Mouse (Mus musculus): ENCODE measurements around the gene Tmem150c.

The Tmem150c gene

DNA sequence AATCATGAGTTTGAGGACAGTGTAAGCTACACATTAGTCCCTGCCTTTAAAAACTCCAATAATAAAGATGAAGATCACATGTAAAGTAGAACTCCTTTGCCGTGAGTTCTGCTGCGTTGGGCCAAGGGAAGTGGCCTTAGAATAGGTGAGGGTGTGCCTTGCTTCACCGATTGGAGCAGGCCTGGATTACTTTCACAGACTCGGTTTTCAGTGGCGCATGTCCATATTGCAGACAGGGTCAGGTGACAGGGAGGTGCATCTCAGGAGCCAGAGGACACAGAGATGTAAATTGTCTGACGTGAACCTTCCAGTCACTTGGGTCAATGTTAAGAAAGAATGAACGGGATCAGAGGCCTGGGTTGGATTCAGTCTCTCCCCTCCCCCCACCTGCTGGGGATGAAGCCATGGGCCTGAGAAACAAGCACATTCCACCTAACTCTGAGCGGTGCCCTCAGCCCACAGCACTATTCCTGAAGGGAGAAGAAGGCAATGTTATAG, 112.4 kb downstream of the Tmem150c start:
- DNase-seq, result no peak

GRCm38 (mm10) chr5:100046096-100046495, 113.5 kb downstream of the Tmem150c start:
- DNase-seq, result no peak

DNA sequence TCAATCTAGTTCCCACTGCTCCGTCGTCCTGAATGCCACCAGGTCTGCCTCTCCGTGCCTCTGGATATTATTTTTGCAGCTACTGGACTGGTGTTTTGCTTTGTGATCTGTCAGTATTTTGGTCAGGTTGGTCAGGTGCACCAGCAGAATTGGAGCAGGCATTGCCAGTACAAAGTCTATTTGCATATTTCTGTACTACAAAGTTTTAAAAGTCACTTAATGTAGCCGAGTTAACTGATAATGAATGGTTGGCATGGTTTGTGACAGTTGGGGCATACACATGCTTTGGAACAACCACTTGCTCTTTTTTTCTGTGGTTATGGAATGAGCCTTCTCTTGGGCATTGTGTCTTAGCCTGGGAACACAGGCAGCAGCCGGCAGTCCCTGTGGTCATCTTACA, 115.0 kb downstream of the Tmem150c start:
- DNase-seq, result peak; percentile 32 to 53

GRCm38 (mm10) chr5:100044030-100044429, 115.6 kb downstream of the Tmem150c start:
- DNase-seq, result no peak

DNA sequence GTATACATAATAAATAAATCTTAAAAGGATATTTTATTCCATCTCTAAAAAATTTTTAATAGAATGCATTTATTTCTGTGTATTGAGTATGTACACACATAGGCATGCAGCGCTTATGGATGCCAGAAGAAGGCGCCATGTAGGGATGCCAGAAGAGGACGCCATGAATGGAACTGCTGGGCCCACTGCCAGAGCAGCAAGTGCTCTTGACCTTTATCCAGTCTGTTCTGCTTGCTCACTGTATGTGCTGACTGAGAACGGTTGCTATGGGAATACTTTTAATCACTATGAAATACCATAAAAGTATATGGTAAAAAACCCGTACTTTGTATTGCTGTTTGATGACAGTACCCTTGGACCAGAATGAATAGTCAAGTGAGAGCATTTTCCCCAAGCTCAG, 116.2 kb downstream of the Tmem150c start:
- DNase-seq, result peak; percentile 69 to 75

DNA sequence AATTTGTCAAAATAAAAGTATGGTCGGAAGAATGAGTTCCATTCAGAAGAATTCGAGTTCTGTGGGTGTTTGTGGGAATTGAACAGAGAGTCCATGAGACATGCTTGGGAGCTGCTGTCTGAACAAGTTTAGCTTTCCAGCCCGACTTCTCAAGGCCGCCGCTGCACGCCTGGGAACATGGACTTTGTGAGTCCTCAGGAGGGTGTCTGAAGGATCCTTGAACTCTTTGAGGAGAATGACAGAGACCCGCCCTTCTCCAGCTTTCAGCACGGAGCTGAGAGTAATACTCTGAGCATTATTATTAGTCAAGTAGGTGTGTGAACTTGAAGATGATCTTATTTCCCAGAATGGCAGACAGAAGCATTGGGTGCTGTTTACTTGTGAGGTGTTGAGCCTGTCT, 117.1 kb downstream of the Tmem150c start:
- DNase-seq, result peak in 1 of 2 experiments; percentile 22

- DNase-seq, result no peak
These were observed 118.3 kb downstream of the Tmem150c start for GRCm38 (mm10) chr5:100041272-100041671.

GRCm38 (mm10) chr5:100040281-100040784, 119.3 kb downstream of the Tmem150c start:
- DNase-seq, result peak in 1 of 2 experiments; percentile 28

DNA sequence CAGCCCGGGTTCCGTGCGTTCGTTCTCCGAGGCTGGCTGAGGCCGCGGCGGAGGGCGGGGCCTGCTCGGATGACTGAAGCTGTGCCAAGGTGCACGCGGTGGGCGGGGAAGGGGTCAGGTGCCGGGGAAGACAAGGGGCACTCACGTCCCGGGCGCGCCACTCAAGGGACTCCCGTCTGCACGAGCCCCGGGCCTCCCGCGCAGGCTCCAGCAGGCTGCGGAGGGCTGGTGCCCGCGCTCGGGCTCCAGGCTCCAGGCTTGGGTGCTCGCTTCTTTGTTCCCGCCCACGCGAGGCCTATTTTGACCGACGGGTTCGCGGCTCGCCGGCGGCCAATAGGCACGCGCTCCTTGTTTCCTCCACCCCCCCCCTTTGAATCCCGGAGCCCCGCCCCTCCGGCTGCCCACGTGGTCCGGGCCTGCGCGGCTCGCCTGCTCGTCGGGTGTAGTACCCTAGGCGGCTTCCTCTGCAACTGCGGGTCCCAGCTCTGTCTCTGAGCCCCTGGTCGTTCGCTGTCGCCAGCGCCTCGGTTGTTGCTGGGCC, 119.9 kb downstream of the Tmem150c start, which contains the start of the genes Hnrnpdl and Enoph1:
Gene Hnrnpdl, minus strand, starts transcription at position 63 of the 541 bp plus-strand sequence.
Gene Enoph1, plus strand, starts transcription at position 384 of the 541 bp plus-strand sequence.
- peak; percentile 89 to 93 for DNase-seq

- peak; percentile 96 for DNase-seq
These were observed 120.7 kb downstream of the Tmem150c start for GRCm38 (mm10) chr5:100038714-100039601.

GRCm38 (mm10) chr5:100037965-100038713, 121.5 kb downstream of the Tmem150c start:
- peak; percentile 79 to 85 for DNase-seq

DNA sequence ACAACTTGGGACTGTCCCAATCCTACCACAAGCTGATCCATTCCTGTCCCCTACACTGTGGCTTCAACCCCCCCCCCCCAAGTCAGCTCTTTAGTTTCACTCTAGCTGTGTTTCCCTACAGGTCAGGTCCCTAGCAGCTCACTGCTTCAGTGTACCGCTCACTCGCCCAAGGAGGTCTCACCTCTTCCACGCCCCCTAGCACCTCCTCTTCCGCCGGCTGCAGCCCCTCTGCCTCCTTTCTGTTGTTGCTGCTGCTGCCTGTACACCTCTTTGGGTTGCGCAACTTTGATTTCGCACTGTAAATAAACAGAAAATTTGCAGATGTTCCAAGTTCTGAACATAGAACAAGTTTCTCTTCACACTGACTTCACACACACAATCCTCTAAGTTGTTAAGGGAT, 122.9 kb downstream of the Tmem150c start:
- no peak for DNase-seq

DNA sequence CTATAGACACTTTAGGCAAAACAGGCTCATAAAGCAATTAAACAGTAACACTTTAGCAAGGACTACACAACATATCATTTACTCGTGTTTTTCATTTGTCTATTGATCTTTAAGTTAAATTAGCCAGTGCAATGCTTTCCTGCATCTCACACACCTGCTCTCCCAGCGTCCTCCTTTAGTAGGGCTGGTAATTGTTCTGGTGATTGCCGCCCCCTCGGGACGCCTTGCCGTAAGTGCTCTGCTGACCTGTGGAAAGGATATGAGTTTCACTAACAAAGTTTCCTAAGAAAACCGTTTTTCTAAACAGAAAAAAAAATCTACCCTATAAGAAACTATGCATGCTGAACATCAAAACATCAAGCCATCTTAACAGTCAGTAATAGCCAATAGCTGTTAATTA, 123.7 kb downstream of the Tmem150c start:
- no peak for DNase-seq

- DNase-seq, result no peak
These were observed 127.0 kb downstream of the Tmem150c start for GRCm38 (mm10) chr5:100032646-100033045.

DNA sequence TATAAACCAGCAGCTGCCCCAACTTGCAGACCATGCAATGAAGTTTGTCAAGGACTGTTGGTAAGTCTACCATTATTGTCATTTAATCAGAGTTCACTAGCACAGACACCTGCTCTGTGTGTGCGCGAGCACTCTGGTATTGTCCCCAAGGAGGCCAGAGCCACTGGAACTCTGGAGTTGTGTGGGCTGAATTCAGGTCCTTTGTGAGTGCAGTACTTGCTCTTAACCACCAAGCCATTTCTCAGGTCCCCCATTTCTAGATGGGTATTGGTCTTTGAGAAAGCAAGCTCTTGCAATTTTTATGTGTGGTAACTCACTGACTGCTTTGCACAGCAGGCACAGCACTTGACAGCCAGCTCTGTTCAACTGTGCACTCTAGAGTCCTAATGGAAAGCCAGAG, 127.5 kb downstream of the Tmem150c start:
- no peak for DNase-seq

DNA sequence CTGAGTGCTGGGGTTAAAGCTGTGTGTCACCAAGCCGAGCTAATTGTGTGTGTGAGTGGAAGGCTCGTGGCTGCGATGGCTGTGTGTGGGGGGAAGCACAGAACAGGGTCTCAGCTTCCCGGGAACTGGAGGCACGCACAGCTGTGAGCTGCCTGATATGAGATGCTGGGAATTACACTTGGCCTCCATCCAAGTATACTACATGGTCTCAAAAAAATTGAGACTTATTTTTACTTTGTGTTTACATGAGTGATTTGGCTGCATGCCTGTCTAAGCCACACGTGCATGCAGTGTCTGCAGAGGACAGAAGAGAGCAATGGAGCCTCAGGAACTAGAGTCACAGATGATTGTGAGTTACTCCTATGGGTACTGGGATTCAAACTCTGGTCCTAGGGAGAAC, 129.5 kb downstream of the Tmem150c start:
- DNase-seq, result no peak

Measured in kidney, adult 8-10 months (tissue).